Mouse (Mus musculus) CH12.LX (cell line): Measurements from ENCODE around the gene Fpgt.

Experiments used
- CHD1 ChIP-seq: IDR thresholded peaks from 2 replicates; pipeline ENCODE4 v1.6.1; 2012; ENCODE audit warnings: low read depth, low read length, improper control_type of control experiment, inconsistent platforms
- CTCF ChIP-seq, 2 experiments: IDR thresholded peaks in 1 of 2; conservative IDR thresholded peaks in 1 of 2; 2 replicates each; pipeline ENCODE4 v1.5.1; 2011 to 2012; ENCODE audit warnings: low read depth in 2 of 2, low read length in 2 of 2, improper control_type of control experiment in 1 of 2, inconsistent platforms in 1 of 2, mild to moderate bottlenecking in 1 of 2, moderate library complexity in 1 of 2
- MAFK ChIP-seq: IDR thresholded peaks from 2 replicates; pipeline ENCODE4 v1.6.1; 2011; ENCODE audit warnings: low read length, improper control_type of control experiment; ENCODE audit not compliant: insufficient replicate concordance
- MAX ChIP-seq: IDR thresholded peaks from 2 replicates; pipeline ENCODE4 v1.6.1; 2011; ENCODE audit warnings: low read length, improper control_type of control experiment
- NELFE ChIP-seq: IDR thresholded peaks from 2 replicates; pipeline ENCODE4 v1.6.1; 2011; ENCODE audit warnings: low read depth, low read length, improper control_type of control experiment
- PAX5 ChIP-seq: IDR thresholded peaks from 2 replicates; pipeline ENCODE4 v1.6.1; 2012; ENCODE audit warnings: low read length, inconsistent platforms, mixed read lengths
- POLR2A ChIP-seq: IDR thresholded peaks from 2 replicates; pipeline ENCODE4 v1.6.1; 2011; ENCODE audit warnings: low read depth, mild to moderate bottlenecking, improper control_type of control experiment, low read length
- RAD21 ChIP-seq: IDR thresholded peaks from 2 replicates; pipeline ENCODE4 v1.6.1; 2011; ENCODE audit warnings: low read depth, mild to moderate bottlenecking, low read length, improper control_type of control experiment, moderate library complexity
- SIN3A ChIP-seq: IDR thresholded peaks from 2 replicates; pipeline ENCODE4 v1.6.1; 2012; ENCODE audit warnings: low read length, improper control_type of control experiment, inconsistent platforms
- USF1 ChIP-seq: IDR thresholded peaks from 2 replicates; pipeline ENCODE4 v1.6.1; 2014; ENCODE audit warnings: low read depth, mild to moderate bottlenecking, inconsistent platforms, low read length, improper control_type of control experiment
- ZMIZ1 ChIP-seq: IDR thresholded peaks from 2 replicates; pipeline ENCODE4 v1.6.1; 2012; ENCODE audit warnings: low read depth, mild to moderate bottlenecking, inconsistent platforms, low read length, improper control_type of control experiment

GRCm38 (mm10) chr3:155053189-155053588, 40.0 kb downstream of the Fpgt start:
- TF ChIP-seq CHD1 (no peak), SIN3A (no peak), CTCF (conservative IDR thresholded peaks at IDR 0.05 in 1 of 2, IDR thresholded peaks at IDR 0.05 in 1 of 2; ENCODE audit: low read depth in 2 of 2, low read length in 2 of 2) (no peak), MAX (no peak), PAX5 (no peak), RAD21 (no peak), ZMIZ1 (no peak), USF1 (no peak), MAFK (no peak), NELFE (no peak), POLR2A (no peak)
